In the genomic region with DNA sequence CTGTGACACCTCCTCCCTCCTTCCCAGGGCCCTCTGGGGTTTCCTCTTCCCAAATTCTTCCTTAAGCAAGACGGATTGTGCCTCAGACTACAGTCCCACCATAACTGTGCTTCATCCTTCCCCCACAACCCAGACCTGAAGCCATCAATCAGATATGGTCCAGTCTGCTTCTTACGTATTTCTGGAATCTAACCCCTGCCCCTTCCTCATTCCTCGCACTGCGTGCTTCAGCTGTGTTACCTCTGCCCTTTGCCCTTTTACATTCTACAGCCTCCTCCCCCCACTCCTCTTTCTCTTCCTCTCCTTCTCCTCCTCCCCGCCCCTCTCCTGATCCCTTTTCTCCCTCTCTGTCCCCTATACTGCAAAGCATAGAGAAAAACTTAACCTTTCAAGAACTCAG, we compare ENCODE assay signal across 23 mouse cellular contexts. TPM values are rescaled to one million over a fixed set of nuclear protein-coding genes. Genes with fewer than 3 reads are reported as not detected.
DNase-seq lines count a peak whose midpoint lies in the region; ATAC-seq lines count a peak whose summit lies in the region.
"Had no signal": no experiment of that assay in that cellular context is flagged by ENCODE, and none has a peak within 500 bp of the region (broad histone marks: within the 10 kb centered on the region; RNA-seq: fewer than 3 reads in every experiment).

No protein-coding gene starts in this region.

- H3K27me3 ChIP-seq in heart, embryonic 14.5 days (ENCODE audit: control insufficient read depth, insufficient read depth, low read length), result no peaks in the 10 kb centered on the region
- no peaks in the 10 kb centered on the region for H3K27me3 ChIP-seq in kidney, embryonic 16.5 days (ENCODE audit: insufficient read depth, low read length)
- H3K27me3 ChIP-seq in embryonic facial prominence, embryonic 12.5 days, result no peaks in the 10 kb centered on the region
- H3K27me3 ChIP-seq: lung, embryonic 15.5 days had no signal

- intact Hi-C loops in heart, postnatal 36 days (cut with DNase I), result no loop called here

- no peak overlapping the region for H3K4me2 ChIP-seq in heart, embryonic 14.5 days (ENCODE audit: low read length)
- H3K4me2 ChIP-seq in kidney, embryonic 16.5 days (replicated peaks; ENCODE audit: low read depth, low read length), result 0 out of 2 replicates have a peak overlapping the region, but pooled peaks have one; percentile 10
- H3K4me2 ChIP-seq in embryonic facial prominence, embryonic 12.5 days (replicated peaks), result no peak overlapping the region
- H3K4me2 ChIP-seq: liver, embryonic 11.5 days; lung, embryonic 15.5 days had no signal

- H3K9me3 ChIP-seq in heart, embryonic 14.5 days (ENCODE audit: control insufficient read depth, low read length), result no peaks in the 10 kb centered on the region
- H3K9me3 ChIP-seq in kidney, embryonic 16.5 days (ENCODE audit: low read length), result no peaks in the 10 kb centered on the region
- no peaks in the 10 kb centered on the region for H3K9me3 ChIP-seq in embryonic facial prominence, embryonic 12.5 days
- H3K9me3 ChIP-seq: lung, embryonic 15.5 days had no signal

- 46% methylated on average over 5 of the region's 5 CpGs for WGBS in heart, embryonic 14.5 days
- 21% methylated on average over 5 of the region's 5 CpGs for WGBS in kidney, embryonic 16.5 days
- WGBS in embryonic facial prominence, embryonic 12.5 days, result 10% methylated on average over 5 of the region's 5 CpGs

- peak overlapping the region; percentile 16; the same call in 1 of the 2 replicates for H3K9ac ChIP-seq in heart, embryonic 14.5 days (ENCODE audit: low read length)
- no peak overlapping the region for H3K9ac ChIP-seq in kidney, embryonic 16.5 days (replicated peaks; ENCODE audit: low read length)
- no peak overlapping the region for H3K9ac ChIP-seq in embryonic facial prominence, embryonic 12.5 days
- H3K9ac ChIP-seq: lung, embryonic 15.5 days had no signal

- no peak overlapping the region for H3K4me3 ChIP-seq in heart, embryonic 14.5 days (ENCODE audit: control insufficient read depth in 1 of 2, insufficient read depth in 1 of 2, low read depth in 1 of 2, low read length in 2 of 2)
- H3K4me3 ChIP-seq in kidney, embryonic 16.5 days (ENCODE audit: low read length), result no peak overlapping the region
- H3K4me3 ChIP-seq in embryonic facial prominence, embryonic 12.5 days, result no peak overlapping the region
- H3K4me3 ChIP-seq: erythroblast, embryonic 14.5 days; lung, embryonic 15.5 days had no signal

- 0 out of 4 replicates have a peak overlapping the region, but pooled peaks of 1 of the 2 experiments have one; percentile 14 for H3K27ac ChIP-seq in heart, embryonic 14.5 days (replicated peaks in 1 of 2; ENCODE audit: control insufficient read depth in 1 of 2, insufficient read depth in 1 of 2, low read depth in 2 of 2, low read length in 2 of 2)
- peak overlapping the region; percentile 73 for H3K27ac ChIP-seq in kidney, embryonic 16.5 days (ENCODE audit: low read length)
- H3K27ac ChIP-seq in embryonic facial prominence, embryonic 12.5 days, result 0 out of 2 replicates have a peak overlapping the region, but pooled peaks have one; percentile 23
- H3K27ac ChIP-seq: lung, embryonic 15.5 days had no signal

- ATAC-seq in heart, embryonic 14.5 days (ENCODE audit: insufficient number of reproducible peaks, insufficient read depth, low FRiP score, low read depth), result no peak
- peak; percentile 68; the same call in 1 of the 2 replicates for ATAC-seq in kidney, embryonic 16.5 days (ENCODE audit: low FRiP score, low TSS enrichment)
- no peak for ATAC-seq in embryonic facial prominence, embryonic 12.5 days (ENCODE audit: insufficient number of reproducible peaks, insufficient read depth, low FRiP score, low TSS enrichment)
- ATAC-seq: forebrain, embryonic 16.5 days had no signal

- H3K36me3 ChIP-seq in heart, embryonic 14.5 days (ENCODE audit: control insufficient read depth, insufficient read depth, low read length), result no peaks in the 10 kb centered on the region
- H3K36me3 ChIP-seq in kidney, embryonic 16.5 days (ENCODE audit: insufficient read depth, low read length), result no peaks in the 10 kb centered on the region
- H3K36me3 ChIP-seq in embryonic facial prominence, embryonic 12.5 days, result no peaks in the 10 kb centered on the region
- H3K36me3 ChIP-seq: lung, embryonic 15.5 days had no signal

- no peak for DNase-seq in heart, postnatal 36 days
- no peak for DNase-seq in kidney, adult 8-10 months
- peak; percentile 84 for DNase-seq in embryo, embryonic 10.5 days (ENCODE audit: low spot score)
- DNase-seq in left cerebral cortex, adult 18-20 months (ENCODE audit: low spot score in 2 of 2), result no peak
- no peak for DNase-seq in cerebellum, postnatal 25 days
- DNase-seq: adrenal gland, postnatal 10 days; B cell, adult 2 months; cerebellum, adult 18-20 months; heart, postnatal 14 days; layer of hippocampus, postnatal 36 days; left cerebral cortex, postnatal 4 days; spleen, adult 18-20 months; thymus, postnatal 25 days had no signal

- peaks cover 27 to 29% of the 10 kb centered on the region in 2 experiments for H3K4me1 ChIP-seq in heart, embryonic 14.5 days (ENCODE audit: control insufficient read depth in 2 of 2, insufficient read depth in 2 of 2, low read length in 2 of 2)
- H3K4me1 ChIP-seq in kidney, embryonic 16.5 days (ENCODE audit: insufficient read depth, low read length), result peaks cover 37% of the 10 kb centered on the region
- peaks cover 9% of the 10 kb centered on the region; the same call in 1 of the 2 replicates for H3K4me1 ChIP-seq in embryonic facial prominence, embryonic 12.5 days

RNA-seq across cellular contexts. Expression of gene Ccdc42, which starts 4.9 kb away (rescaled TPM):
- polyA plus RNA-seq in heart, embryonic 14.5 days (2014; fragmentation: Nextera tagmentation; extraction: Ambion mirVana), result 1.3 and 2.2 TPM in 2 replicates
- total RNA-seq in heart, postnatal 36 days (2021), result not detected
- polyA plus RNA-seq in kidney, embryonic 16.5 days (2015; fragmentation: Nextera tagmentation; extraction: Ambion mirVana), result 3.3 and 3.5 TPM in 2 replicates
- 0.40 and 0.41 TPM in 2 replicates for polyA plus RNA-seq in embryonic facial prominence, embryonic 12.5 days (2016; fragmentation: Nextera tagmentation; extraction: Ambion mirVana)
- 1 to 10 TPM in 1 of 2 experiments, under 1 TPM in 1; 0.60 to 1.8 TPM for total RNA-seq in left cerebral cortex, adult 18-20 months (2021)
- total RNA-seq: gastrocnemius, postnatal 4 days; heart, postnatal 14 days had no signal
- polyA plus RNA-seq: erythroblast, embryonic 14.5 days had no signal

RNA-seq across cellular contexts. Expression of gene Mfsd6l, which starts 35.7 kb away (rescaled TPM):
- polyA plus RNA-seq in heart, embryonic 14.5 days (2014; fragmentation: Nextera tagmentation; extraction: Ambion mirVana), result 0.12 TPM in 1 of 2 replicates, not detected in the other
- total RNA-seq in heart, postnatal 36 days (2021), result not detected
- polyA plus RNA-seq in kidney, embryonic 16.5 days (2015; fragmentation: Nextera tagmentation; extraction: Ambion mirVana), result 2.6 and 2.9 TPM in 2 replicates
- 0.22 and 0.35 TPM in 2 replicates for polyA plus RNA-seq in embryonic facial prominence, embryonic 12.5 days (2016; fragmentation: Nextera tagmentation; extraction: Ambion mirVana)
- not detected for total RNA-seq in left cerebral cortex, adult 18-20 months (2021)
- total RNA-seq: layer of hippocampus, adult 18-20 months; layer of hippocampus, postnatal 36 days had no signal
- polyA plus RNA-seq: erythroblast, embryonic 14.5 days; forebrain, embryonic 16.5 days; liver, embryonic 11.5 days; neural tube, embryonic 11.5 days had no signal
